Mouse (Mus musculus): ENCODE results near the gene Wrnip1.

DNA sequence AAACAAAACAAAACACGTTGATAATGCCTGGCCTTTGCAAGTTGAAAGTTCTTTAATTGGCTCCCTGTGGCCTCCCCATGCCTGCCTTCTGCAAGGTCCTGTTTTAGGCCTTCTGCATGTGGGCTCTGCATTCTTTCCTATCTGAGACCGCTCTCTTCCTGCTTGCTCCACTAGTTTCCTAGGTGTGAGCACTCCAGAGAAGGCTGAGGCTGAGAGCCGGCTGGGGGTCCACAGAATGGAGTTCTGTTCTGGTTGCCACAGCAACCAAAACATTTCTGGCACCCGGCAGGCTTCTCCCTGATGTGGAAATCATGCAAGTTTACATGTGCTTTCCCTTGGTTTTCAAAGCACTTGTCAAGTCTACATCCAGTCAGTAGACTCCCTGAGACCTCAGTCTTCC lies 42.8 kb upstream of the Wrnip1 start:
- TF ChIP-seq EP300 (IDR thresholded peaks at IDR 0.05; ENCODE audit: low read depth in 1 of 2, low read length in 2 of 2) (no peak), CHD2 (IDR thresholded peaks at IDR 0.05; ENCODE audit: low read length) (no peak), TAL1 (IDR thresholded peaks at IDR 0.05; ENCODE audit: low read length) (no peak), CTCF (IDR thresholded peaks at IDR 0.05 in 2 of 3, conservative IDR thresholded peaks at IDR 0.05 in 1 of 3; ENCODE audit: control insufficient read depth in 1 of 3, insufficient read depth in 1 of 3, low read depth in 2 of 3, low read length in 3 of 3, poor library complexity in 1 of 3, severe bottlenecking in 1 of 3) (no peak), UBTF (IDR thresholded peaks at IDR 0.05; ENCODE audit: borderline replicate concordance, insufficient read depth, low read depth, low read length) (no peak), ZC3H11A (IDR thresholded peaks at IDR 0.05; ENCODE audit: low read depth, low read length) (no peak), GATA1 (IDR thresholded peaks at IDR 0.05; ENCODE audit: low read depth, low read length) (no peak), ETS1 (IDR thresholded peaks at IDR 0.05; ENCODE audit: low read depth, low read length) (no peak), MAX (IDR thresholded peaks at IDR 0.05; ENCODE audit: low read length) (no peak), RAD21 (IDR thresholded peaks at IDR 0.05; ENCODE audit: low read depth, low read length) (no peak), USF1 (IDR thresholded peaks at IDR 0.05; ENCODE audit: low read depth, low read length) (no peak), E2F4 (IDR thresholded peaks at IDR 0.05; ENCODE audit: borderline replicate concordance, low read depth, low read length) (no peak), JUND (IDR thresholded peaks at IDR 0.05; ENCODE audit: low read depth, low read length) (no peak), TBP (IDR thresholded peaks at IDR 0.05; ENCODE audit: low read depth, low read length) (no peak)
